Mouse (Mus musculus): Measurements from ENCODE around the gene Ccdc106. TPM values are rescaled to one million over a fixed set of nuclear protein-coding genes. Genes with fewer than 3 reads are reported as not detected.

Gene Ccdc106
- polyA plus RNA-seq, 1 experiment from 2014 or later: 37.8 TPM

DNA sequence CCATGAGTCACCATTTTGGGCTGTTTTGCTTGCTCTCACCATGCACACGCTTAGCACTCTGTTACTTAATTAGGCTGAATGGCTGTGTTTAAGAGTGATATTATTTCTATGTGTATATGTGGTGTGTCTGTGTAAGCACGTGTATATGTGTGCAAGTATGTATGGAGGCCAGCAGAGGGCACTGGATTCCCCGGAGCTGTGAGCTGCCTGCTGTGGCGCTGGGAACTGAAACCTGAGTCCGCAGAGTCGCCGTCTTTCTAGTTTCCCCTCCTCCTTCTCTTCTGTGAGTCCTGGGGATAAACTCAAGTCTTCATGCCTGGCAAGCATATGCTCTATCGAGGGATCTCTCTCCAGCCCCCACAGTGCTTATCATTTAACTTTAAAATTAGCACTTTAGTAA is 88.9 kb downstream of the Ccdc106 start:
- Histone ChIP-seq H3K27me3 (no peaks in the 10 kb centered on the region), H3K36me3 (no peaks in the 10 kb centered on the region), H3K27ac (replicated peaks) (no peak overlapping the region), H3K9ac (no peak overlapping the region), H3K4me2 (replicated peaks) (no peak overlapping the region), H3K4me3 (replicated peaks) (no peak overlapping the region), H3K4me1 (peaks cover 10% of the 10 kb centered on the region; the same call in 1 of the 2 replicates), H3K9me3 (replicated peaks) (no peaks in the 10 kb centered on the region)
- ATAC-seq (ENCODE audit: insufficient number of reproducible peaks, low FRiP score, low TSS enrichment, low read depth): no peak
- WGBS: 78% methylated on average over 8 of the region's 8 CpGs

Other genes with a start within 250 kb of the Ccdc106 start
- not detected in 2 replicates for gene Fam71e2, start 249.3 kb upstream of the Ccdc106 start, polyA plus RNA-seq (2015; fragmentation: Nextera tagmentation; extraction: Ambion mirVana)
- 0.36 and 0.37 TPM in 2 replicates for gene Il11, start 237.7 kb upstream of the Ccdc106 start, polyA plus RNA-seq (2015; fragmentation: Nextera tagmentation; extraction: Ambion mirVana)
- 0.75 and 1.1 TPM in 2 replicates for gene Tmem190, start 237.6 kb upstream of the Ccdc106 start, polyA plus RNA-seq (2015; fragmentation: Nextera tagmentation; extraction: Ambion mirVana)
- gene Tmem238, start 230.9 kb upstream of the Ccdc106 start, polyA plus RNA-seq (2015; fragmentation: Nextera tagmentation; extraction: Ambion mirVana): 11.4 and 11.8 TPM in 2 replicates
- 397 and 411 TPM in 2 replicates for gene Rpl28, start 227.7 kb upstream of the Ccdc106 start, polyA plus RNA-seq (2015; fragmentation: Nextera tagmentation; extraction: Ambion mirVana)
- 348 and 351 TPM in 2 replicates for gene Ube2s, start 208.0 kb upstream of the Ccdc106 start, polyA plus RNA-seq (2015; fragmentation: Nextera tagmentation; extraction: Ambion mirVana)
- 0.43 and 0.99 TPM in 2 replicates for gene Shisa7, start 175.9 kb upstream of the Ccdc106 start, polyA plus RNA-seq (2015; fragmentation: Nextera tagmentation; extraction: Ambion mirVana)
- gene Isoc2b, start 150.3 kb upstream of the Ccdc106 start, polyA plus RNA-seq (2015; fragmentation: Nextera tagmentation; extraction: Ambion mirVana): 11.3 and 13.1 TPM in 2 replicates
- 0.95 and 1.2 TPM in 2 replicates for gene Isoc2a, start 143.4 kb upstream of the Ccdc106 start, polyA plus RNA-seq (2015; fragmentation: Nextera tagmentation; extraction: Ambion mirVana)
- not detected in 2 replicates for gene Gm36210, start 114.0 kb upstream of the Ccdc106 start, polyA plus RNA-seq (2015; fragmentation: Nextera tagmentation; extraction: Ambion mirVana)
- gene Zfp628, start 105.3 kb upstream of the Ccdc106 start, polyA plus RNA-seq (2015; fragmentation: Nextera tagmentation; extraction: Ambion mirVana): 4.1 and 4.9 TPM in 2 replicates
- gene Nat14, start 98.5 kb upstream of the Ccdc106 start, polyA plus RNA-seq (2015; fragmentation: Nextera tagmentation; extraction: Ambion mirVana): 5.1 and 5.5 TPM in 2 replicates
- 4.7 and 5.5 TPM in 2 replicates for gene Ssc5d, start 94.8 kb upstream of the Ccdc106 start, polyA plus RNA-seq (2015; fragmentation: Nextera tagmentation; extraction: Ambion mirVana)
- 0.32 and 1.1 TPM in 2 replicates for gene Sbk2, start 56.1 kb upstream of the Ccdc106 start, polyA plus RNA-seq (2015; fragmentation: Nextera tagmentation; extraction: Ambion mirVana)
- 0.05 and 0.25 TPM in 2 replicates for gene Sbk3, start 49.4 kb upstream of the Ccdc106 start, polyA plus RNA-seq (2015; fragmentation: Nextera tagmentation; extraction: Ambion mirVana)
- gene Zfp579, start 24.4 kb upstream of the Ccdc106 start, polyA plus RNA-seq (2015; fragmentation: Nextera tagmentation; extraction: Ambion mirVana): 32.8 and 35.0 TPM in 2 replicates
- gene Zfp524, start 6.1 kb upstream of the Ccdc106 start, polyA plus RNA-seq (2015; fragmentation: Nextera tagmentation; extraction: Ambion mirVana): 15.2 and 15.8 TPM in 2 replicates
- 43.9 and 46.2 TPM in 2 replicates for gene Fiz1, start 5.9 kb upstream of the Ccdc106 start, polyA plus RNA-seq (2015; fragmentation: Nextera tagmentation; extraction: Ambion mirVana)
- 1.2 TPM in 1 of 2 replicates, not detected in the other for gene Gm44973, start 5.1 kb upstream of the Ccdc106 start, polyA plus RNA-seq (2015; fragmentation: Nextera tagmentation; extraction: Ambion mirVana)
- 8.0 and 9.0 TPM in 2 replicates for gene Zfp865, start 177 bp upstream of the Ccdc106 start, polyA plus RNA-seq (2015; fragmentation: Nextera tagmentation; extraction: Ambion mirVana)
- gene 4632433K11Rik, start 13.6 kb downstream of the Ccdc106 start, polyA plus RNA-seq (2015; fragmentation: Nextera tagmentation; extraction: Ambion mirVana): not detected in 2 replicates
- gene Zfp784, start 17.9 kb downstream of the Ccdc106 start, polyA plus RNA-seq (2015; fragmentation: Nextera tagmentation; extraction: Ambion mirVana): 6.7 and 7.5 TPM in 2 replicates
- gene Zfp580, start 31.0 kb downstream of the Ccdc106 start, polyA plus RNA-seq (2015; fragmentation: Nextera tagmentation; extraction: Ambion mirVana): 36.8 and 43.1 TPM in 2 replicates
- gene U2af2, start 41.6 kb downstream of the Ccdc106 start, polyA plus RNA-seq (2015; fragmentation: Nextera tagmentation; extraction: Ambion mirVana): 116 and 124 TPM in 2 replicates
- gene Epn1, start 59.7 kb downstream of the Ccdc106 start, polyA plus RNA-seq (2015; fragmentation: Nextera tagmentation; extraction: Ambion mirVana): 66.5 and 70.6 TPM in 2 replicates
- gene Rfpl4, start 96.4 kb downstream of the Ccdc106 start, polyA plus RNA-seq (2015; fragmentation: Nextera tagmentation; extraction: Ambion mirVana): not detected in 2 replicates
- gene Rasl2-9, start 105.4 kb downstream of the Ccdc106 start, polyA plus RNA-seq (2015; fragmentation: Nextera tagmentation; extraction: Ambion mirVana): 0.60 and 0.80 TPM in 2 replicates
- not detected in 2 replicates for gene Vmn1r55, start 129.1 kb downstream of the Ccdc106 start, polyA plus RNA-seq (2015; fragmentation: Nextera tagmentation; extraction: Ambion mirVana)
- not detected in 2 replicates for gene Vmn1r56, start 176.2 kb downstream of the Ccdc106 start, polyA plus RNA-seq (2015; fragmentation: Nextera tagmentation; extraction: Ambion mirVana)
- not detected in 2 replicates for gene Vmn1r57, start 197.9 kb downstream of the Ccdc106 start, polyA plus RNA-seq (2015; fragmentation: Nextera tagmentation; extraction: Ambion mirVana)

All from embryonic facial prominence, embryonic 15.5 days (tissue).